Mouse (Mus musculus) midbrain, embryonic 15.5 days (tissue): ENCODE measurements around the gene Zswim3. TPM values are rescaled to one million over a fixed set of nuclear protein-coding genes. Genes with fewer than 3 reads are reported as not detected.
"Not testable (repeated sequence)": the region's sequence is repeated elsewhere in the genome, so short reads cannot be mapped to it uniquely, and the experiment has no call there.

Source experiments
- ATAC-seq: fragments of 200-750 bp; cut with Nextera tagmentation; replicated peaks from 2 replicates; pipeline ENCODE4 v1.8.0; 2017; ENCODE audit warnings: moderate TSS enrichment
- H3K27ac ChIP-seq: fragments of 300-500 bp; sonication (generic); 2 replicates; pipeline ENCODE4 v1.5.1; 2015; ENCODE audit warnings: mild to moderate bottlenecking, inconsistent platforms
- H3K27me3 ChIP-seq: fragments of 300-500 bp; sonication (generic); replicated peaks from 2 replicates; pipeline ENCODE4 v1.6.1; 2015; ENCODE audit warnings: inconsistent platforms
- H3K36me3 ChIP-seq: fragments of 300-500 bp; sonication (generic); replicated peaks from 2 replicates; pipeline ENCODE4 v1.6.1; 2015; ENCODE audit warnings: inconsistent platforms
- H3K4me1 ChIP-seq: fragments of 300-500 bp; sonication (generic); 2 replicates; pipeline ENCODE4 v1.6.1; 2015; ENCODE audit warnings: inconsistent platforms
- H3K4me2 ChIP-seq: fragments of 300-500 bp; sonication (generic); 2 replicates; pipeline ENCODE4 v1.6.1; 2015; ENCODE audit warnings: inconsistent platforms, mild to moderate bottlenecking, moderate library complexity
- H3K4me3 ChIP-seq: fragments of 300-500 bp; sonication (generic); 2 replicates; pipeline ENCODE4 v1.5.1; 2015; ENCODE audit warnings: mild to moderate bottlenecking, inconsistent platforms
- H3K9ac ChIP-seq: fragments of 300-500 bp; sonication (generic); 2 replicates; pipeline ENCODE4 v1.6.1; 2015; ENCODE audit warnings: mild to moderate bottlenecking, inconsistent platforms
- H3K9me3 ChIP-seq: fragments of 300-500 bp; sonication (generic); 2 replicates; pipeline ENCODE4 v1.6.1; 2016; ENCODE audit warnings: inconsistent platforms
- WGBS: fragments of 180-500 bp; shearing (Covaris S2); methylation state at CpG from one replicate; pipeline ENCODE4 v1.1.7; 2015; ENCODE audit warnings: mixed read lengths; 5-methylcytosine and 5-hydroxymethylcytosine counted together
- polyA plus RNA-seq: library from polyadenylated mRNA; unstranded; fragments of >200 nt; fragmentation: Nextera tagmentation; extraction: Ambion mirVana; gene quantifications from 2 replicates; pipeline ENCODE4 v1.2.1, GENCODE M21; 2015

Zswim3 gene
- polyA plus RNA-seq, 1 experiment from 2014 or later: 17.8 TPM

GRCm38 (mm10) chr2:164798554-164798953 is 6.3 kb upstream of the Zswim3 start:
- not testable (repeated sequence) for H3K4me1 ChIP-seq, H3K27me3 ChIP-seq, H3K4me3 ChIP-seq, H3K27ac ChIP-seq, H3K9me3 ChIP-seq, H3K4me2 ChIP-seq, H3K9ac ChIP-seq, ATAC-seq
- WGBS: 89% methylated on average over 6 of the region's 6 CpGs
- peaks cover 20% of the 10 kb centered on the region for H3K36me3 ChIP-seq

GRCm38 (mm10) chr2:164800252-164801004 is 4.5 kb upstream of the Zswim3 start:
- H3K9me3 ChIP-seq: no peaks in the 10 kb centered on the region
- H3K9ac ChIP-seq: no peak overlapping the region
- H3K27ac ChIP-seq: no peak overlapping the region
- H3K36me3 ChIP-seq: peaks cover 14% of the 10 kb centered on the region; the same call in 1 of the 2 replicates
- ATAC-seq: no peak
- no peaks in the 10 kb centered on the region for H3K27me3 ChIP-seq
- H3K4me3 ChIP-seq: no peak overlapping the region
- no peak overlapping the region for H3K4me2 ChIP-seq
- 94% methylated on average over 13 of the region's 13 CpGs for WGBS
- H3K4me1 ChIP-seq: peaks cover 15% of the 10 kb centered on the region

- Histone ChIP-seq H3K27ac (no peak overlapping the region), H3K9ac (peak overlapping the region; percentile 67; the same call in 1 of the 2 replicates), H3K9me3 (no peaks in the 10 kb centered on the region), H3K4me1 (peaks cover 33% of the 10 kb centered on the region), H3K27me3 (no peaks in the 10 kb centered on the region), H3K4me2 (peak overlapping the region; percentile 63), H3K4me3 (peak overlapping the region; percentile 73), H3K36me3 (no peaks in the 10 kb centered on the region; the same call in 1 of the 2 replicates)
- no peak for ATAC-seq
- WGBS: 93% methylated on average over 16 of the region's 16 CpGs
Observed at GRCm38 (mm10) chr2:164803201-164803920, 1.5 kb upstream of the Zswim3 start.

GRCm38 (mm10) chr2:164803921-164804313 is 981 bp upstream of the Zswim3 start:
- Histone ChIP-seq H3K9me3 (no peaks in the 10 kb centered on the region), H3K4me1 (peaks cover 33% of the 10 kb centered on the region), H3K9ac (peak overlapping the region; percentile 67), H3K27ac (peak overlapping the region; percentile 82; the same call in 1 of the 2 replicates), H3K4me2 (peak overlapping the region; percentile 63), H3K27me3 (no peaks in the 10 kb centered on the region), H3K4me3 (peak overlapping the region; percentile 73), H3K36me3 (no peaks in the 10 kb centered on the region; the same call in 1 of the 2 replicates)
- 68% methylated on average over 1 of the region's 1 CpGs for WGBS
- ATAC-seq: no peak

- Histone ChIP-seq H3K9me3 (no peaks in the 10 kb centered on the region), H3K4me1 (peaks cover 33% of the 10 kb centered on the region), H3K4me2 (peak overlapping the region; percentile 73), H3K9ac (peak overlapping the region; percentile 79), H3K4me3 (peak overlapping the region; percentile 73), H3K27ac (peak overlapping the region; percentile 85), H3K27me3 (no peaks in the 10 kb centered on the region), H3K36me3 (no peaks in the 10 kb centered on the region; the same call in 1 of the 2 replicates)
- 3% methylated on average over 21 of the region's 21 CpGs for WGBS
- ATAC-seq: peak; percentile 61
Observed at GRCm38 (mm10) chr2:164805332-164805718, 427 bp downstream of the Zswim3 start.

GRCm38 (mm10) chr2:164806614-164807013 is 1.7 kb downstream of the Zswim3 start:
- H3K4me3 ChIP-seq: no peak overlapping the region
- H3K9me3 ChIP-seq: no peaks in the 10 kb centered on the region
- no peak overlapping the region for H3K27ac ChIP-seq
- no peak for ATAC-seq
- H3K4me1 ChIP-seq: peaks cover 33% of the 10 kb centered on the region
- H3K36me3 ChIP-seq: no peaks in the 10 kb centered on the region
- 85% methylated on average over 7 of the region's 7 CpGs for WGBS
- H3K27me3 ChIP-seq: no peaks in the 10 kb centered on the region
- H3K4me2 ChIP-seq: peak overlapping the region; percentile 73; the same call in 1 of the 2 replicates
- H3K9ac ChIP-seq: no peak overlapping the region

- Histone ChIP-seq H3K9me3 (no peaks in the 10 kb centered on the region), H3K36me3 (0 out of 2 replicates have a peak, but pooled peaks cover 3% of the 10 kb centered on the region), H3K4me1 (no peaks in the 10 kb centered on the region), H3K9ac (no peak overlapping the region), H3K4me3 (no peak overlapping the region), H3K4me2 (no peak overlapping the region), H3K27me3 (no peaks in the 10 kb centered on the region), H3K27ac (no peak overlapping the region)
- 50% methylated on average over 2 of the region's 2 CpGs for WGBS
- ATAC-seq: no peak
Observed at GRCm38 (mm10) chr2:164813557-164813956, 8.7 kb downstream of the Zswim3 start.

- no peaks in the 10 kb centered on the region for H3K9me3 ChIP-seq
- no peak overlapping the region for H3K4me3 ChIP-seq
- H3K9ac ChIP-seq: no peak overlapping the region
- no peak for ATAC-seq
- H3K36me3 ChIP-seq: peaks cover 6% of the 10 kb centered on the region; the same call in 1 of the 2 replicates
- 89% methylated on average over 5 of the region's 5 CpGs for WGBS
- H3K27me3 ChIP-seq: no peaks in the 10 kb centered on the region
- H3K4me1 ChIP-seq: no peaks in the 10 kb centered on the region
- H3K27ac ChIP-seq: no peak overlapping the region
- no peak overlapping the region for H3K4me2 ChIP-seq
Observed at GRCm38 (mm10) chr2:164815348-164815747, 10.4 kb downstream of the Zswim3 start.

- H3K9me3 ChIP-seq: no peaks in the 10 kb centered on the region
- no peak overlapping the region for H3K4me2 ChIP-seq
- H3K9ac ChIP-seq: no peak overlapping the region
- H3K27me3 ChIP-seq: no peaks in the 10 kb centered on the region
- no peak overlapping the region for H3K27ac ChIP-seq
- peaks cover 10% of the 10 kb centered on the region for H3K36me3 ChIP-seq
- H3K4me3 ChIP-seq: no peak overlapping the region
- no peak for ATAC-seq
- no peaks in the 10 kb centered on the region for H3K4me1 ChIP-seq
- 92% methylated on average over 8 of the region's 8 CpGs for WGBS
Observed at GRCm38 (mm10) chr2:164815821-164816220, 10.9 kb downstream of the Zswim3 start.

- no peak overlapping the region for H3K4me3 ChIP-seq
- ATAC-seq: no peak
- no peak overlapping the region for H3K9ac ChIP-seq
- no peak overlapping the region for H3K4me2 ChIP-seq
- WGBS: 85% methylated on average over 6 of the region's 6 CpGs
- H3K27me3 ChIP-seq: no peaks in the 10 kb centered on the region
- H3K27ac ChIP-seq: no peak overlapping the region
- peaks cover 3% of the 10 kb centered on the region for H3K4me1 ChIP-seq
- H3K9me3 ChIP-seq: no peaks in the 10 kb centered on the region
- peaks cover 16% of the 10 kb centered on the region for H3K36me3 ChIP-seq
Observed at GRCm38 (mm10) chr2:164817206-164817605, 12.3 kb downstream of the Zswim3 start.

- no peak overlapping the region for H3K4me2 ChIP-seq
- WGBS: 77% methylated on average over 5 of the region's 5 CpGs
- H3K9ac ChIP-seq: no peak overlapping the region
- H3K4me3 ChIP-seq: no peak overlapping the region
- no peak overlapping the region for H3K27ac ChIP-seq
- ATAC-seq: no peak
- H3K9me3 ChIP-seq: no peaks in the 10 kb centered on the region
- no peaks in the 10 kb centered on the region for H3K27me3 ChIP-seq
- H3K4me1 ChIP-seq: peaks cover 7% of the 10 kb centered on the region
- H3K36me3 ChIP-seq: peaks cover 16% of the 10 kb centered on the region
Observed at GRCm38 (mm10) chr2:164817703-164818102, 12.8 kb downstream of the Zswim3 start.

- Histone ChIP-seq H3K27me3 (no peaks in the 10 kb centered on the region), H3K4me1 (peaks cover 22% of the 10 kb centered on the region), H3K27ac (no peak overlapping the region), H3K36me3 (peaks cover 28% of the 10 kb centered on the region), H3K4me2 (no peak overlapping the region), H3K9ac (no peak overlapping the region), H3K9me3 (no peaks in the 10 kb centered on the region), H3K4me3 (no peak overlapping the region)
- no peak for ATAC-seq
- WGBS: 85% methylated on average over 6 of the region's 6 CpGs
Observed at GRCm38 (mm10) chr2:164821060-164821459, 16.2 kb downstream of the Zswim3 start.
